In genomic region chr1:149327171-149327570, GRCm38 (mm10) we compare ENCODE assay signal across 12 mouse cellular contexts.
"Had no signal": no experiment of that assay in that cellular context is flagged by ENCODE, and none has a peak within 500 bp of the region (broad histone marks: within the 10 kb centered on the region; RNA-seq: fewer than 3 reads in every experiment).

No protein-coding gene starts in this region.

- H3K27me3 ChIP-seq: limb, embryonic 15.5 days; liver, embryonic 12.5 days; lung, embryonic 15.5 days; midbrain, embryonic 15.5 days; neural tube, embryonic 13.5 days had no signal

- H3K27ac ChIP-seq: limb, embryonic 15.5 days; liver, embryonic 12.5 days; lung, embryonic 15.5 days; midbrain, embryonic 15.5 days; neural tube, embryonic 13.5 days had no signal

- DNase-seq: kidney, adult 8-10 months; kidney, postnatal 36 days; retina, postnatal 1 day; right cerebral cortex, postnatal 4 days; spleen, adult 18-20 months; thymus, adult 18-20 months; thymus, postnatal 14 days had no signal

- H3K4me3 ChIP-seq: limb, embryonic 15.5 days; liver, embryonic 12.5 days; lung, embryonic 15.5 days; midbrain, embryonic 15.5 days; neural tube, embryonic 13.5 days had no signal

- H3K4me1 ChIP-seq: limb, embryonic 15.5 days; liver, embryonic 12.5 days; lung, embryonic 15.5 days; midbrain, embryonic 15.5 days; neural tube, embryonic 13.5 days had no signal

- ATAC-seq: liver, embryonic 12.5 days; midbrain, embryonic 15.5 days had no signal

- H3K9me3 ChIP-seq: limb, embryonic 15.5 days; liver, embryonic 12.5 days; lung, embryonic 15.5 days; midbrain, embryonic 15.5 days; neural tube, embryonic 13.5 days had no signal

- H3K9ac ChIP-seq: limb, embryonic 15.5 days; liver, embryonic 12.5 days; lung, embryonic 15.5 days; midbrain, embryonic 15.5 days; neural tube, embryonic 13.5 days had no signal

- H3K36me3 ChIP-seq: limb, embryonic 15.5 days; liver, embryonic 12.5 days; lung, embryonic 15.5 days; midbrain, embryonic 15.5 days; neural tube, embryonic 13.5 days had no signal

- H3K4me2 ChIP-seq: limb, embryonic 15.5 days; liver, embryonic 12.5 days; lung, embryonic 15.5 days; midbrain, embryonic 15.5 days; neural tube, embryonic 13.5 days had no signal
